Mouse (Mus musculus) liver, embryonic 14.5 days (tissue): ENCODE measurements around the gene Olfr635. TPM values are rescaled to one million over a fixed set of nuclear protein-coding genes. Genes with fewer than 3 reads are reported as not detected.
"Not testable (repeated sequence)": the region's sequence is repeated elsewhere in the genome, so short reads cannot be mapped to it uniquely, and the experiment has no call there.

Experiments
- ATAC-seq: fragments of 200-750 bp; cut with Nextera tagmentation; 2 replicates; pipeline ENCODE4 v1.8.0; 2017; ENCODE audit warnings: moderate number of reproducible peaks, mild to moderate bottlenecking, moderate library complexity; ENCODE audit not compliant: insufficient read depth
- DNase-seq, 3 experiments: peaks; one replicate each; pipeline ENCODE4 v3.0.0-alpha.2; 2012 to 2013; ENCODE audit warnings: low read depth in 3 of 3, low spot score in 3 of 3
- H3K27ac ChIP-seq: fragments of 300-500 bp; sonication (generic); 2 replicates; pipeline ENCODE4 v1.5.1; 2014; ENCODE audit warnings: moderate library complexity, mild to moderate bottlenecking, control low read depth, inconsistent platforms
- H3K27me3 ChIP-seq: fragments of 300-500 bp; sonication (generic); 2 replicates; pipeline ENCODE4 v1.6.1; 2014; ENCODE audit warnings: mild to moderate bottlenecking, low read length, moderate library complexity; ENCODE audit not compliant: control insufficient read depth, insufficient read depth
- H3K36me3 ChIP-seq: fragments of 300-500 bp; sonication (generic); replicated peaks from 2 replicates; pipeline ENCODE4 v1.6.1; 2014; ENCODE audit warnings: low read depth; ENCODE audit not compliant: control insufficient read depth, insufficient read depth
- H3K4me1 ChIP-seq, 2 experiments: fragments of 200-500 bp in 1 of 2; fragments of 300-500 bp in 1 of 2; sonication (generic) in 1 of 2; replicated peaks; 2 replicates each; pipeline ENCODE4 v1.6.1; 2012 to 2014; ENCODE audit warnings: antibody characterized with exemption in 1 of 2, inconsistent platforms in 1 of 2, low read length in 1 of 2; ENCODE audit not compliant: control insufficient read depth in 2 of 2, insufficient read depth in 2 of 2
- H3K4me2 ChIP-seq: fragments of 300-500 bp; sonication (generic); 2 replicates; pipeline ENCODE4 v1.6.1; 2014; ENCODE audit warnings: low read depth, mild to moderate bottlenecking, control low read depth, moderate library complexity
- H3K4me3 ChIP-seq, 2 experiments: fragments of 200-500 bp in 1 of 2; fragments of 300-500 bp in 1 of 2; sonication (generic) in 1 of 2; 2 replicates each; pipeline ENCODE4 v1.5.1; 2012 to 2014; ENCODE audit warnings: low read depth in 2 of 2, low read length in 2 of 2, mild to moderate bottlenecking in 2 of 2, control low read depth in 1 of 2, inconsistent platforms in 1 of 2, moderate library complexity in 1 of 2; ENCODE audit not compliant: insufficient read depth in 1 of 2
- H3K9ac ChIP-seq: fragments of 300-500 bp; sonication (generic); replicated peaks from 2 replicates; pipeline ENCODE4 v1.6.1; 2014; ENCODE audit warnings: mild to moderate bottlenecking, control low read depth, moderate library complexity
- H3K9me3 ChIP-seq: fragments of 300-500 bp; sonication (generic); 2 replicates; pipeline ENCODE4 v1.6.1; 2016; ENCODE audit warnings: low read length, mixed read lengths; ENCODE audit not compliant: control insufficient read depth
- CTCF ChIP-seq: IDR thresholded peaks from 2 replicates; pipeline ENCODE4 v1.5.1; 2016; ENCODE audit warnings: antibody characterized with exemption, low read depth, control low read depth
- EP300 ChIP-seq: IDR thresholded peaks from 2 replicates; pipeline ENCODE4 v1.6.1; 2016; ENCODE audit warnings: antibody characterized with exemption, low read depth
- WGBS: fragments of 180-500 bp; shearing (Covaris S2); extraction: QIAGEN DNeasy Blood & Tissue Kit; methylation state at CpG from one replicate; pipeline ENCODE4 v1.1.7; 2014; ENCODE audit not compliant: insufficient replicate concordance; 5-methylcytosine and 5-hydroxymethylcytosine counted together
- polyA plus RNA-seq, 2 experiments: library from polyadenylated mRNA; depleted of rRNA in 1 of 2; stranded (reverse) in 1 of 2; unstranded in 1 of 2; fragments of >200 nt; fragmentation: Nextera tagmentation in 1 of 2; extraction: Ambion mirVana in 1 of 2; gene quantifications; 2 replicates each; pipeline versions ENCODE4 v1.2.1 to v1.2.3; 2012 to 2014

Olfr635 gene
- polyA plus RNA-seq (2012; rRNA removed): 0.02 and 0.03 TPM in 2 replicates
- not detected in 2 replicates for polyA plus RNA-seq (2014; fragmentation: Nextera tagmentation; extraction: Ambion mirVana)

- no peak for TF ChIP-seq CTCF
- no peak for TF ChIP-seq EP300
- Histone ChIP-seq H3K9ac (no peak within 1 kb of the TSS), H3K4me3 (no peak within 1 kb of the TSS), H3K4me1 (no peaks in the 10 kb centered on the region), H3K36me3 (no peaks in the 10 kb centered on the region), H3K9me3 (no peaks in the 10 kb centered on the region), H3K27ac (no peak within 1 kb of the TSS), H3K4me2 (no peak within 1 kb of the TSS), H3K27me3 (no peaks in the 10 kb centered on the region)
- 58% methylated on average over 1 of the region's 1 CpGs for WGBS
- ATAC-seq (no peak), DNase-seq (no peak)
Observed at GRCm38 (mm10) chr7:103970852-103971251, at the start of gene Olfr635. Gene Olfr635, plus strand, starts transcription at chr7:103971152.

DNA sequence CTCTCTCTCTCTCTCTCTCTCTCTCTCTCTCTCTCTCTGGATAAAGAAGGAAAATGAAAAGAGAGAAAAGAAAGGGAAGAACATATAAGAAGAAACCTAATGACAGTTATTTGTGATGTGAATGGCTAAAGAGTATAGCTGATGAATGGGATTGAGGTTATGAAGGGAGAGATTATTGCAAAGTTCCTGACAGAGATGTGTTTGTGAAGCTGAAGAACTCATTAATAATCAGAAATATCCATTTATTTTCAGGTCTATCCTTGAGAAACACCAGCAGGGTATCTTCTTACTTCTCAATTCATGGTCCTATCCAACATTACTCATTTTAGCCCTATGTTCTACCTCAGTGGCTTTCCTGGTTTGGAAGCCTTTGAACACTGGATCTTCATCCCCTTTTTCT is 42.4 kb upstream of the Olfr635 start, which contains the start of gene Olfr631:
Gene Olfr631, plus strand, starts transcription at position 301 of the 400 bp plus-strand sequence.
- Histone ChIP-seq H3K4me1 (no peaks in the 10 kb centered on the region), H3K36me3 (no peaks in the 10 kb centered on the region), H3K27ac (no peak within 1 kb of the TSS), H3K9ac (no peak within 1 kb of the TSS), H3K4me2 (no peak within 1 kb of the TSS), H3K9me3 (no peaks in the 10 kb centered on the region), H3K4me3 (no peak within 1 kb of the TSS), H3K27me3 (no peaks in the 10 kb centered on the region)
- DNase-seq: no peak
- TF ChIP-seq EP300: no peak
- no peak for ATAC-seq

GRCm38 (mm10) chr7:103934264-103934663 is 36.7 kb upstream of the Olfr635 start, which contains the start of gene Olfr632:
Gene Olfr632, plus strand, starts transcription at chr7:103934347.
- no peak for DNase-seq
- WGBS: 25% methylated on average over 2 of the region's 2 CpGs
- no peak for ATAC-seq

GRCm38 (mm10) chr7:103942730-103943129 is 28.2 kb upstream of the Olfr635 start:
- peak; percentile 29 to 73 (median 73) for DNase-seq
- no peaks in the 10 kb centered on the region for H3K27me3 ChIP-seq
- H3K4me2 ChIP-seq: no peak overlapping the region; the same call in 1 of the 2 replicates
- WGBS: 11% methylated on average over 2 of the region's 2 CpGs
- peak overlapping the region; percentile 9 for H3K9ac ChIP-seq
- H3K9me3 ChIP-seq: no peaks in the 10 kb centered on the region
- H3K4me1 ChIP-seq: peaks cover 0 to 12% of the 10 kb centered on the region in 2 experiments
- no peaks in the 10 kb centered on the region for H3K36me3 ChIP-seq
- peak; percentile 80 for ATAC-seq
- no peak overlapping the region for H3K4me3 ChIP-seq
- H3K27ac ChIP-seq: peak overlapping the region; percentile 50
- TF ChIP-seq EP300: peak; percentile 74
- TF ChIP-seq CTCF: peak; percentile 96

More at GRCm38 (mm10) chr7:103934264-103934663, 36.7 kb upstream of the Olfr635 start, which contains the start of gene Olfr632:
- H3K4me1 ChIP-seq: no peaks in the 10 kb centered on the region
- H3K4me3 ChIP-seq: no peak within 1 kb of the TSS
- H3K9me3 ChIP-seq: no peaks in the 10 kb centered on the region
- no peak within 1 kb of the TSS; the same call in 1 of the 2 replicates for H3K9ac ChIP-seq
- H3K27ac ChIP-seq: no peak within 1 kb of the TSS
- H3K36me3 ChIP-seq: no peaks in the 10 kb centered on the region
- H3K27me3 ChIP-seq: no peaks in the 10 kb centered on the region
- H3K4me2 ChIP-seq: no peak within 1 kb of the TSS
- TF ChIP-seq CTCF: no peak
- TF ChIP-seq EP300: no peak

GRCm38 (mm10) chr7:103944137-103944536 is 26.8 kb upstream of the Olfr635 start, which contains the start of gene Olfr633:
Gene Olfr633, plus strand, starts transcription at chr7:103944437.
- Histone ChIP-seq H3K36me3 (no peaks in the 10 kb centered on the region), H3K4me2 (no peak within 1 kb of the TSS), H3K4me3 (no peak within 1 kb of the TSS), H3K9ac (no peak within 1 kb of the TSS), H3K27me3 (no peaks in the 10 kb centered on the region), H3K27ac (no peak within 1 kb of the TSS), H3K9me3 (no peaks in the 10 kb centered on the region), H3K4me1 (peaks cover 0 to 12% of the 10 kb centered on the region in 2 experiments)
- no peak for DNase-seq
- TF ChIP-seq CTCF: no peak
- TF ChIP-seq EP300: no peak
- no peak for ATAC-seq

DNA sequence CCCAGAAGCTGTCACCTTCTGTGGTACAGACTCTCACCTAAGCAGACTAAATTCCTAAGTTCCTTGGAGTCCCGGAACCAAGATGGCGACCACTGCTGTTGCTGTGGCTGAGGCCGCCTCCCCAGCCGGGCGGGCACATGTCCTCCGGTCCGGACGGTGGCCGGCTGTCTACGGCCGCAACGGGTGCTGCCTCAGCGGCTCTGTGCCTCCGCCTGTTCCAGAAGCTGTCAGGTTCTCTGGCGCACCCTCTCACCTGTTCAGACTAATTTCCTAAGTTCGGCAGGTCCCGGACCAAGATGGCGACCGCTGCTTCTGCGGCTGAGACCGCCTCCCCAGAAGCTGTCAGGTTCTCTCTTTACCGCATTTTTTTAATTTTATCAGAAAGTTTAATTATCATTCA is 4.1 kb upstream of the Olfr635 start:
- not testable (repeated sequence) for H3K4me2 ChIP-seq, H3K4me1 ChIP-seq, H3K4me3 ChIP-seq, H3K36me3 ChIP-seq, H3K9me3 ChIP-seq, H3K27ac ChIP-seq, DNase-seq, ATAC-seq, H3K27me3 ChIP-seq, H3K9ac ChIP-seq
- 84% methylated on average over 22 of the region's 22 CpGs for WGBS
